Mouse (Mus musculus): ENCODE measurements around the gene Hist1h2bh.
"Not testable (repeated sequence)": the region's sequence is repeated elsewhere in the genome, so short reads cannot be mapped to it uniquely, and the experiment has no call there.

Gene Hist1h2bh

DNA sequence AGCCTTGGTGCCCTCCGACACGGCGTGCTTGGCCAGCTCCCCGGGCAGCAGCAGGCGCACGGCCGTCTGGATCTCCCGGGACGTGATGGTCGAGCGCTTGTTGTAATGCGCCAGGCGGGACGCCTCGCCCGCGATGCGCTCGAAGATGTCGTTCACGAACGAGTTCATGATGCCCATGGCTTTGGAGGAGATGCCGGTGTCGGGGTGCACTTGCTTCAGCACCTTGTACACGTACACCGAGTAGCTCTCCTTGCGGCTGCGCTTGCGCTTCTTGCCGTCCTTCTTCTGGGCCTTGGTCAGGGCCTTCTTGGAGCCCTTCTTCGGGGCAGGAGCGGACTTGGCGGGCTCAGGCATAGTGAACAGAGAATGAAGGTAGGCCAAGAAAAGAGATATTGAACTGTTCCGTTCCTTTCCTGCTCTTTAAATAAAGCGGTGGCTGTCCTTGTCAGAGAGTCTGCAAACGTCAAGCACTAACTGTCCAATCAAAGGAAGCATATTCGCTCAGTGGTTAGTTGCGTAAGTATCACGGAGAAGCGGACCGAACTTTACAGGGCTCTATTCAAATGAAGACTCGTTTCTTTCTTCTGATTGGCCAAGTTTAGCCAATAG is at the start of gene Hist1h2bh:
Gene Hist1h2bh, minus strand, starts transcription at position 394 of the 609 bp plus-strand sequence.
- peak; percentile 56 to 61 for DNase-seq (ENCODE audit: low spot score in 2 of 2)

- DNase-seq (ENCODE audit: low spot score in 2 of 2): no peak
Measured at GRCm38 (mm10) chr13:23592614-23593013, 49.4 kb upstream of the Hist1h2bh start.

- DNase-seq (ENCODE audit: low spot score in 2 of 2): not testable (repeated sequence)
Measured at GRCm38 (mm10) chr13:23591886-23592285, 48.7 kb upstream of the Hist1h2bh start.

DNA sequence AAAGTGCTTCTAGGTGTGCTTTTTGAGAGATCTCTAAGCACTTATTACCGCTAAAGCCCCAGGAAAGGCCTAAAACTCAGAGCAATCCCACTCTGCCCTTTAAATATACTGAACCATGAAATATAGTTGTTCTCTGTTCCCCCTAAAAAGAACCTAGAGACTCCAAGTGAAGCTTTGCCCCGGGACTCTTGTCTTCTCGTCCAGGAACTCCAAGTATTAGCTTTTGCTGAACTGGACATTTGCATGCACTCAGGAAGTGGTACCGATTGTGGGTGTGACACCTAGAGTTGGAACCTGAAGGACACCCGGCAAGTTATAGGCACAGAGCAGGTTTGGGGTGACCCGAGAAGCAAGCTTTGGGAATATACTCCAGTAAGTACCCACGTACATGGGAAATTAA is 48.0 kb upstream of the Hist1h2bh start:
- DNase-seq (ENCODE audit: low spot score in 2 of 2): no peak

GRCm38 (mm10) chr13:23586940-23587225 is 43.7 kb upstream of the Hist1h2bh start:
- DNase-seq (ENCODE audit: low spot score in 2 of 2): no peak

DNA sequence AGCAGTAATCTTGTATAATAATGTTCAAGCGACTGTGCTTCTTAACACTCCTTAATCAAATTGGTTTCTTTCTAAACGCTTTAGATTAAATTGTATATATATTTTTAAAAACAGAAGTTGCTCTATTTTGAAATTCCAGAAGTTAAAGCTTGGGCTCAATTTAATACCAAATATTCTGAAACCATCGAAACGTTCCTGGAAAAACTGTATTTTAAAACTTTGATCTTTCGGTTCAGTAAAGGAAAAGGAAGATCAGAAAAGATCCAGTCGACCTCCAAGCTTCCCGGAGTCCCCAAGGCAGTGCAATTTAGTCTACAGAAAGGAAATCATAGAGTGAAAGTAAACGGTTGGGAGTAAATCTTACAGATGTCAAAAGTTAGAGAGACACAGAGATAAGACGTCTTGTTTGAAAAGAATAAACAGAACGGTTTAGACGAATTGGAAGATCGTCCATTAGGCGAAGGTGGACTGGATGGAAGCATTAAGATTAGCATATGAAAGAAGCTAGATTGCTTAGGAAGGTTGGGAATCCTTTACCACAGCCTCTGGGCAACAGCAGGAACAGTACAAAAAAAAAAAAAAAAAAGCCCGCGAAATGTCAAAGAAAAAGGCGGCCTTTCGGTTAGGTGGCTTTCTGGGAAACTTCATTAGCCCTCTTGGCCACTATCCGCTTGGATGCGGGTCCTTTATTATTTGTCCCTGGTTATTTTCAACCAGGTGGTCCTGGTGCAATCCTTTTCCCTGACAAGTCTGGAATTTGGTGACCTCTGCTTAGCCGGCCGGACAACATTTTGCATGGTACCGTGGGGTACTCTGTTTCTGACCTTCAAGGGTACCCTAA is 43.1 kb upstream of the Hist1h2bh start:
- DNase-seq (ENCODE audit: low spot score in 2 of 2): no peak

- peak; percentile 42 to 66 for DNase-seq (ENCODE audit: low spot score in 2 of 2)
Measured at GRCm38 (mm10) chr13:23585442-23586098, 42.4 kb upstream of the Hist1h2bh start.

DNA sequence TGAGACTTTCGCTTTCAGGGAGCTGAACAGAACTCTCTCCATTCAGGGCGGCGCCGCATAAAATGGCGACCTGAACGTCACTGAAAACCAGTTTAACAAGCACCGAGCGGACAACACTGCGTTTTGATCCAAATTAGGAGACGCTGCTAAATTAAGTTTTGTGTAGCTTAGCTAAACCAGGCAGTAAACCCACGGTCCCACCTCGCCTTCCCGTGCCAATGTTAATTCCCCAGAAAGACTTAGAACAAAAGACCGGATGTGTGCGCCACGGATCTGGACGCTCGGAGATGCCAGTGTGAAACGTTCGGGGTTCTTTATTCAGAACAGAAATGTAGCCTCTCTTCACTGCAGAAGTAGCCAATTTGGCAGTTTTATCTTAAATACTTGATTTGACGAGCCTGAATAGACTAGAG is 41.8 kb upstream of the Hist1h2bh start:
- peak; percentile 66 to 69 for DNase-seq (ENCODE audit: low spot score in 2 of 2)

GRCm38 (mm10) chr13:23584331-23584730 is 41.1 kb upstream of the Hist1h2bh start:
- DNase-seq (ENCODE audit: low spot score in 2 of 2): no peak

- DNase-seq (ENCODE audit: low spot score in 2 of 2): no peak
Measured at GRCm38 (mm10) chr13:23583387-23584068, 40.3 kb upstream of the Hist1h2bh start.

DNA sequence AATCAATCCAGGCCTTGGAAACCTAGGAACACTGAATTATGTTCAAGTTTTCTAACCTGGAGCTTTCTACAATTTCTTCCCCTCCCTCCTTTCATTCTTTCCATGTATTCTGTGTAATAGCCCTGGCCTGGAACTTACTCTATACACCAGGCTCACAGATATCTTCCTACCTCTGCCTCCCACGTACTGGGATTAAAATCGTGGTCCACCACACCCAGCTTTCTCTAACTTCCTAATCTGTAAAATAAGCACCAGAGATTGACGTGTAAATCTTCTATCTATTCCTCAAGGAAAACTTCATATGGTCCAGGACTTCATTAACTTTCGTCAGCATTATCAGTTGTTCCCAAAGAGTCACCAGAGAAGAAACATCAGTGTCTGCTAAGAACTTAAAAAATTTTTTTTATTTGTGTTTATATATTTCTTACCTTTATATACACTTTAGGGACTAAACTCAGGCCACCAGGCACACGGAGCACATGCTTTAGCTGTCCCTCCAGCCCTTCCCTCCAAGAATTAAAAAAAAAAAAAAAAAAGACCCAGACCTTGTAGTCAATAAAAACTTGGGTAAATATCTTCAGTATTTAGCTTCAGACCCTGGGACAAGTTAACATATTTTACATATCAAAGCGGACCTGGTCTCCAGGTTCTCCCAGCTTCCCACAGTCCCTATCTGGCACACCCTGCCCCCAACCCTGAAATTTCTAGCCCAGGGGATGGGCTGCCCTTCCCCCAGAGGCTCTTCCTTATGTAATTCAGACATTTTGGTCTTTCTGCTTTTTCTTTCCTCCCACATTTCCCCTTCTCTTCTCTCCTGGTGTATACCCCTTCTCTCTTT is 39.2 kb upstream of the Hist1h2bh start:
- no peak for DNase-seq (ENCODE audit: low spot score in 2 of 2)

- DNase-seq (ENCODE audit: low spot score in 2 of 2): peak; percentile 95 to 96
Measured at GRCm38 (mm10) chr13:23581408-23582218, 38.4 kb upstream of the Hist1h2bh start, which contains the start of gene Hist1h4d. TSS of gene Hist1h4d (plus strand) at chr13:23581598.

- DNase-seq (ENCODE audit: low spot score in 2 of 2): no peak
Measured at GRCm38 (mm10) chr13:23577835-23578234, 34.6 kb upstream of the Hist1h2bh start.

GRCm38 (mm10) chr13:23576906-23577639 is 33.9 kb upstream of the Hist1h2bh start:
- no peak for DNase-seq (ENCODE audit: low spot score in 2 of 2)

DNA sequence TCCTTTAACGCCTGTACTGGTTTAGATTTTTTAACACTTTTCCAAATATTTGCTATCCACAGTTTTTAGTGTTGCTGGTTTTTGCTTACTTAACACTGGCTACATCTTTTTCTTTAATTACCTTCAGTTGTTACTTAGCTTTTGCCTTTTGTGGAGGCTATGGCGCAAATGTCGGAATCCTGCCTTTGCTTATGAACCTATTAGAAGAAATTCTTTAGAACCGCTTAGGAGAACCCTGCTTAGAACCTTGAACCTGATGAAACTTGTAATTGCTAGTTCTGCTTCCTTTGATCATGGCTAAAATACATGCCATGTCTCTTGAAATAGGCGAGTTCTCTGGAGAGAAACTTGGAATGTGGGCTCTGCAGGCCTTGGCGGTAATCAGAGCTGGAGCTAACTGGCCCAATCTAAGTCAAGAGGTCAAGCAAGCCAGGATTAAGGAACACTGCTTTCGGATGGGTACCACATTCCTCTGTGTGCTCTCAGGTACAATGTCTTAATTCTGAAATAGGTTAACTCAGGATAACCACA is 33.2 kb upstream of the Hist1h2bh start:
- DNase-seq (ENCODE audit: low spot score in 2 of 2): no peak

DNA sequence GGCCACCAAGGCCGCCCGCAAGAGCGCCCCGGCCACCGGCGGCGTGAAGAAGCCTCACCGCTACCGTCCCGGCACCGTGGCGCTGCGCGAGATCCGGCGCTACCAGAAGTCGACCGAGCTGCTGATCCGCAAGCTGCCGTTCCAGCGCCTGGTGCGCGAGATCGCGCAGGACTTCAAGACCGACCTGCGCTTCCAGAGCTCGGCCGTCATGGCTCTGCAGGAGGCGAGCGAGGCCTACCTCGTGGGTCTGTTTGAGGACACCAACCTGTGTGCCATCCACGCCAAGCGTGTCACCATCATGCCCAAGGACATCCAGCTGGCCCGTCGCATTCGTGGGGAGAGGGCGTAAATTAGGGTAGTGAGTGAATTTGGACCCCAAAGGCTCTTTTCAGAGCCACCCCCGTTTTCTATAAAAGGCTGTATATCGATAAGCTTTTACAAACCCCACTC is 32.7 kb upstream of the Hist1h2bh start:
- not testable (repeated sequence) for DNase-seq (ENCODE audit: low spot score in 2 of 2)

- peak in 1 of 2 experiments; percentile 25 for DNase-seq (ENCODE audit: low spot score in 2 of 2)
Measured at GRCm38 (mm10) chr13:23575271-23575851, 32.2 kb upstream of the Hist1h2bh start, which contains the start of gene Hist1h3d. TSS of gene Hist1h3d (plus strand) at chr13:23575763.

- not testable (repeated sequence) for DNase-seq (ENCODE audit: low spot score in 2 of 2)
Measured at GRCm38 (mm10) chr13:23574546-23575170, 31.5 kb upstream of the Hist1h2bh start.

All from urinary bladder, adult 18-20 months (tissue).